Mouse (Mus musculus) kidney, postnatal 4 days (tissue): ENCODE measurements at regions not wholly inside any gene's neighbourhood (a gene's known extent, or its start where the extent isn't known, plus 50 kb on each side); places are given as distances from the start of the nearest gene placed in this dataset.
A peak's percentile ranks its signal among the peaks of the same experiment; 100 is the strongest.

Experiments
- DNase-seq, 2 experiments: peaks; one replicate each; pipeline ENCODE4 v3.0.0; 2021; ENCODE audit warnings: mixed read lengths in 2 of 2

GRCm38 (mm10) chr6:66255378-66255777 is 279.8 kb upstream of the Mad2l1 start:
- no peak for DNase-seq

GRCm38 (mm10) chr6:66263429-66263828 is 271.8 kb upstream of the Mad2l1 start:
- DNase-seq = no peak

GRCm38 (mm10) chr6:66263918-66264317 is 271.3 kb upstream of the Mad2l1 start:
- no peak for DNase-seq

GRCm38 (mm10) chr6:66268427-66268826 is 266.8 kb upstream of the Mad2l1 start:
- no peak for DNase-seq

GRCm38 (mm10) chr6:66271414-66272206 is 263.6 kb upstream of the Mad2l1 start:
- peak; percentile 4 for DNase-seq

GRCm38 (mm10) chr6:66272216-66272615 is 263.0 kb upstream of the Mad2l1 start:
- no peak for DNase-seq

GRCm38 (mm10) chr6:66274737-66275136 is 260.5 kb upstream of the Mad2l1 start:
- DNase-seq = no peak

GRCm38 (mm10) chr6:66280701-66281100 is 254.5 kb upstream of the Mad2l1 start:
- DNase-seq = no peak

- DNase-seq = no peak
These were observed 252.5 kb upstream of the Mad2l1 start for GRCm38 (mm10) chr6:66282566-66283115.

- DNase-seq = no peak
These were observed 251.7 kb upstream of the Mad2l1 start for GRCm38 (mm10) chr6:66283521-66283920.

GRCm38 (mm10) chr6:66287607-66288006 is 247.6 kb upstream of the Mad2l1 start:
- DNase-seq = no peak

- no peak for DNase-seq
These were observed 246.0 kb upstream of the Mad2l1 start for GRCm38 (mm10) chr6:66289196-66289595.

GRCm38 (mm10) chr6:66291576-66291975 is 243.6 kb upstream of the Mad2l1 start:
- DNase-seq = no peak

- DNase-seq = no peak
These were observed 237.1 kb upstream of the Mad2l1 start for GRCm38 (mm10) chr6:66298056-66298455.

GRCm38 (mm10) chr6:66300189-66300588 is 235.0 kb upstream of the Mad2l1 start:
- DNase-seq = no peak

- DNase-seq = no peak
These were observed 190.3 kb upstream of the Mad2l1 start for GRCm38 (mm10) chr6:66344848-66345247.

- DNase-seq = no peak
These were observed 187.8 kb upstream of the Mad2l1 start for GRCm38 (mm10) chr6:66347356-66347755.

GRCm38 (mm10) chr6:66361130-66361529 is 174.1 kb upstream of the Mad2l1 start:
- peak; percentile 43 to 58 for DNase-seq

- DNase-seq = no peak
These were observed 167.9 kb upstream of the Mad2l1 start for GRCm38 (mm10) chr6:66367263-66367662.

- no peak for DNase-seq
These were observed 153.8 kb upstream of the Mad2l1 start for GRCm38 (mm10) chr6:66381279-66381934.

- no peak for DNase-seq
These were observed 152.7 kb upstream of the Mad2l1 start for GRCm38 (mm10) chr6:66382347-66383010.

- no peak for DNase-seq
These were observed 140.0 kb upstream of the Mad2l1 start for GRCm38 (mm10) chr6:66395147-66395546.

GRCm38 (mm10) chr6:66397411-66397810 is 137.8 kb upstream of the Mad2l1 start:
- DNase-seq = no peak
